In the genomic region with DNA sequence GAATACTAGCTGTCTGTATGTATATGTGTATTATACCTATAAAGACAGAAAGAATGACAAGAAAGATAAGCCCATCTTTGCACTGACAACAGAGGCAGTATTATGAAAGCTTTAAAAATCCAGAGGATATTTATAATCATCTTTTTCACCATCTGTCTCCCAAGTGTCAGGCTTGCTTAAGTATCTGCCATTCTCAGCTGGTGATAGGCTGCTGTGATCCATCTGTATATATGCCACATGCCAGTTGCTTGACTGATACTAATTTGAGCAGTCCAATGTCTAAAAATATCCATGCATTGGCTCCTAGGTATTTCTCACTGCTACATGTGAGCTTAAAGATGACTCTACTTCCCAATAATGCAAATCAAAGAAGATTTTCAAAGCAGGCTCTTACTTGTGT, we compare ENCODE assay signal across 26 mouse cellular contexts.
A peak's percentile ranks its signal among the peaks of the same experiment; 100 is the strongest.
DNase-seq lines count a peak whose midpoint lies in the region; ATAC-seq and TF ChIP-seq lines count a peak whose summit lies in the region.
"Had no signal": no experiment of that assay in that cellular context is flagged by ENCODE, and none has a peak within 500 bp of the region (broad histone marks: within the 10 kb centered on the region; RNA-seq: fewer than 3 reads in every experiment).

No protein-coding gene starts in this region.

- DNase-seq in forebrain, embryonic 11.5 days (ENCODE audit: low spot score), result no peak
- peak; percentile 4 for DNase-seq in left cerebral cortex, adult 11 months (ENCODE audit: low spot score)
- no peak for DNase-seq in left cerebral cortex, postnatal 36 days (ENCODE audit: low spot score in 2 of 2)
- DNase-seq in brain, embryonic 14.5 days (ENCODE audit: low read depth), result peak; percentile 67
- DNase-seq in telencephalon, adult 2 months (ENCODE audit: low read depth, low spot score), result peak; percentile 31
- DNase-seq: adrenal gland, postnatal 36 days; B cell, adult 2 months; cerebellum, adult 8-10 months; embryo, embryonic 11 days; heart, postnatal 14 days; kidney, adult 2 months; kidney, postnatal 36 days; layer of hippocampus, postnatal 36 days; right cerebral cortex, postnatal 14 days had no signal

- H3K36me3 ChIP-seq in forebrain, embryonic 16.5 days (ENCODE audit: control insufficient read depth, insufficient read depth), result no peaks in the 10 kb centered on the region
- H3K36me3 ChIP-seq in forebrain, embryonic 11.5 days (ENCODE audit: control insufficient read depth, insufficient read depth, low read length), result no peaks in the 10 kb centered on the region
- H3K36me3 ChIP-seq: embryonic facial prominence, embryonic 15.5 days; hindbrain, embryonic 10.5 days; intestine, embryonic 15.5 days; limb, embryonic 12.5 days; lung, embryonic 15.5 days; neural tube, embryonic 13.5 days had no signal

- intact Hi-C loops in left cerebral cortex, postnatal 36 days (cut with DNase I), result no loop called here

- no peaks in the 10 kb centered on the region for H3K9me3 ChIP-seq in forebrain, embryonic 16.5 days (ENCODE audit: control insufficient read depth, low read length)
- H3K9me3 ChIP-seq in forebrain, embryonic 11.5 days (ENCODE audit: control insufficient read depth, low read length), result no peaks in the 10 kb centered on the region
- H3K9me3 ChIP-seq: embryonic facial prominence, embryonic 15.5 days; hindbrain, embryonic 10.5 days; intestine, embryonic 15.5 days; limb, embryonic 12.5 days; lung, embryonic 15.5 days; neural tube, embryonic 13.5 days had no signal

- ATAC-seq in forebrain, embryonic 16.5 days, result peak; percentile 62
- no peak for ATAC-seq in forebrain, embryonic 11.5 days (replicated peaks; ENCODE audit: low FRiP score)
- ATAC-seq: hindbrain, embryonic 16.5 days; intestine, embryonic 15.5 days; midbrain, embryonic 16.5 days had no signal

- TF ChIP-seq CTCF in brain, embryonic 14.5 days (IDR thresholded peaks at IDR 0.05; ENCODE audit: borderline replicate concordance, extremely low read depth, insufficient read depth, insufficient read length), result no peak

- H3K27ac ChIP-seq in forebrain, embryonic 16.5 days (ENCODE audit: low read length), result no peak overlapping the region
- H3K27ac ChIP-seq in forebrain, embryonic 11.5 days (ENCODE audit: low read depth, low read length), result no peak overlapping the region
- H3K27ac ChIP-seq: embryonic facial prominence, embryonic 15.5 days; hindbrain, embryonic 10.5 days; intestine, embryonic 15.5 days; layer of hippocampus, adult 2 months; limb, embryonic 12.5 days; lung, embryonic 15.5 days; neural tube, embryonic 13.5 days had no signal

- H3K4me1 ChIP-seq in forebrain, embryonic 16.5 days (replicated peaks; ENCODE audit: control insufficient read depth, insufficient read depth, low read length), result no peaks in the 10 kb centered on the region
- H3K4me1 ChIP-seq in forebrain, embryonic 11.5 days (replicated peaks; ENCODE audit: control insufficient read depth, insufficient read depth, low read length), result no peaks in the 10 kb centered on the region
- H3K4me1 ChIP-seq: embryonic facial prominence, embryonic 15.5 days; hindbrain, embryonic 10.5 days; intestine, embryonic 15.5 days; limb, embryonic 12.5 days; lung, embryonic 15.5 days; neural tube, embryonic 13.5 days had no signal

- no peak overlapping the region for H3K9ac ChIP-seq in forebrain, embryonic 16.5 days (replicated peaks; ENCODE audit: low read depth, low read length)
- H3K9ac ChIP-seq in forebrain, embryonic 11.5 days (ENCODE audit: low read length), result no peak overlapping the region
- H3K9ac ChIP-seq: embryonic facial prominence, embryonic 15.5 days; intestine, embryonic 15.5 days; limb, embryonic 12.5 days; lung, embryonic 15.5 days; neural tube, embryonic 13.5 days had no signal

- no peak for TF ChIP-seq POLR2A in brain, embryonic 14.5 days (IDR thresholded peaks at IDR 0.05; ENCODE audit: borderline replicate concordance, extremely low read depth, insufficient read depth, insufficient read length, poor library complexity, severe bottlenecking)

- no peak overlapping the region for H3K4me2 ChIP-seq in forebrain, embryonic 16.5 days (ENCODE audit: low read length)
- H3K4me2 ChIP-seq in forebrain, embryonic 11.5 days (ENCODE audit: low read depth, low read length, severe bottlenecking), result no peak overlapping the region
- H3K4me2 ChIP-seq: embryonic facial prominence, embryonic 15.5 days; intestine, embryonic 15.5 days; limb, embryonic 12.5 days; liver, embryonic 11.5 days; lung, embryonic 15.5 days; midbrain, embryonic 11.5 days; neural tube, embryonic 13.5 days had no signal

- H3K4me3 ChIP-seq in forebrain, embryonic 16.5 days (replicated peaks; ENCODE audit: low read length), result no peak overlapping the region
- no peak overlapping the region for H3K4me3 ChIP-seq in forebrain, embryonic 11.5 days (ENCODE audit: low read depth, low read length)
- H3K4me3 ChIP-seq: embryonic facial prominence, embryonic 15.5 days; hindbrain, embryonic 10.5 days; intestine, embryonic 15.5 days; layer of hippocampus, adult 2 months; limb, embryonic 12.5 days; lung, embryonic 15.5 days; neural tube, embryonic 13.5 days had no signal

- no peaks in the 10 kb centered on the region for H3K27me3 ChIP-seq in forebrain, embryonic 16.5 days (replicated peaks; ENCODE audit: control insufficient read depth, insufficient read depth, low read length)
- H3K27me3 ChIP-seq in forebrain, embryonic 11.5 days (ENCODE audit: control insufficient read depth, insufficient read depth, low read length), result no peaks in the 10 kb centered on the region
- H3K27me3 ChIP-seq: embryonic facial prominence, embryonic 15.5 days; intestine, embryonic 15.5 days; limb, embryonic 12.5 days; lung, embryonic 15.5 days; neural tube, embryonic 13.5 days had no signal

Comparison
In these comparisons a context has a peak if more than half of its experiments do, and no peak if none do; other contexts are left out.
1. DNase-seq: peak in left cerebral cortex, adult 11 months (single experiment), brain, embryonic 14.5 days (single experiment) and telencephalon, adult 2 months (single experiment); none in forebrain, embryonic 11.5 days (single experiment) and left cerebral cortex, postnatal 36 days (0 of 2).